Mouse (Mus musculus): Measurements from ENCODE around the gene Jmjd4. TPM values are rescaled to one million over a fixed set of nuclear protein-coding genes. Genes with fewer than 3 reads are reported as not detected.

Gene Jmjd4
- 1.4 and 2.8 TPM in 2 replicates for polyA plus RNA-seq (2011; ENCODE audit: insufficient read depth, insufficient read length, low replicate concordance, missing spikeins)

DNA sequence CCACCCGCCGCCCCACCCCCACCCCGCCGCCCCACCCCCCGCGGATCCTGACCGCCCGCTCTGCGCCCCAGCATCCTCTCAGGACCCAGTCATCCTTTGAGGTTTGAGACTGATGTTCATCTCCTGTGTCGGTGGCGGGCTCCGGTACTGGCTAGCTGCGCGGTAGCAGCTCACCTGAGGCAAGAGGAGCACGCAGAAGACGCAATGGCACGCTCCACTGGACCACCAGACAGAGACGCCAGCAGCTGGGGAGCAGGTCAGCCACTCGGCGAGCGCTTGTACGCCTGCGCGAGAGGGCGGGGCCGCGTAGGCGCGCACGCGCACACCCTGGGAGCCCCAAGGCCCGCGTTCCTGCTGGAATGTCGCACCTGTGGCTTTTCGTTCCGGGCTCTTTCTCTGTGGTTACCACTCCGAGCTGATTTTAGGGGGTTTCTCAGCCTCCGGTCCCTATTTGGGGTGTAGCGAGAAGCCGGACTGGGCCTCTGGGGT, at the start of gene Jmjd4:
Gene Jmjd4, plus strand, starts transcription at position 305 of the 489 bp plus-strand sequence.
- H3K4me1 ChIP-seq (ENCODE audit: control insufficient read depth, insufficient read depth, low read length), result peaks cover 2% of the 10 kb centered on the region; the same call in 1 of the 2 replicates
- peak; percentile 64; the same call in 1 of the 2 replicates for TF ChIP-seq POLR2A (IDR thresholded peaks at IDR 0.05; ENCODE audit: borderline replicate concordance, control insufficient read depth, low read depth, low read length)
- TF ChIP-seq CTCF (IDR thresholded peaks at IDR 0.05; ENCODE audit: control insufficient read depth, insufficient read depth, low read length), result no peak
- peak within 1 kb of the TSS; percentile 78 for H3K4me3 ChIP-seq (replicated peaks; ENCODE audit: control insufficient read depth, low read depth, low read length)
- no peak within 1 kb of the TSS for H3K27ac ChIP-seq (ENCODE audit: control insufficient read depth, insufficient read depth, low read depth, low read length, poor library complexity)
- WGBS, result under 1% methylated on average over 40 of the region's 40 CpGs

DNA sequence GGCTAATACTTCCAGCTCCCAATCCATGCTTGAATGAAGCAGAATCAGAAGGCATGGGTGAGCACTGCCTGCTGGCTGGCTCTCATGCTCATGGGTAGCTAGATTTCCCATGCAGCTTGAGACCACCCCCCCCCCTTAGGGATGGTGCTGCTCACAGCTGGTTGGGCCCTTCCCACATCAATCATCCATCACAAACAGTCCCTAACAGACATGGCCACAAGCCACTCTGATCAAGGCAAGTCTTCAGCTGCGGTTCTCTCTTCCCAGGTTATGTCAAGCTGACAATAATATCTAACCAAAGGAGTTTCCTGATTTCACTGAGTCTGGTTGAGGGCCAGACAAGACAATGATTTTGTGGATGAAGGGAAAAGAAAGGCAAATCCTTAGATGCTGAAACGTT, 49.0 kb upstream of the Jmjd4 start:
- Histone ChIP-seq H3K27ac (ENCODE audit: control insufficient read depth, insufficient read depth, low read depth, low read length, poor library complexity) (no peak overlapping the region), H3K4me3 (replicated peaks; ENCODE audit: control insufficient read depth, low read depth, low read length) (no peak overlapping the region), H3K4me1 (ENCODE audit: control insufficient read depth, insufficient read depth, low read length) (no peaks in the 10 kb centered on the region)
- TF ChIP-seq POLR2A (IDR thresholded peaks at IDR 0.05; ENCODE audit: borderline replicate concordance, control insufficient read depth, low read depth, low read length) (no peak), CTCF (IDR thresholded peaks at IDR 0.05; ENCODE audit: control insufficient read depth, insufficient read depth, low read length) (no peak)
- 75% methylated on average over 2 of the region's 2 CpGs for WGBS

DNA sequence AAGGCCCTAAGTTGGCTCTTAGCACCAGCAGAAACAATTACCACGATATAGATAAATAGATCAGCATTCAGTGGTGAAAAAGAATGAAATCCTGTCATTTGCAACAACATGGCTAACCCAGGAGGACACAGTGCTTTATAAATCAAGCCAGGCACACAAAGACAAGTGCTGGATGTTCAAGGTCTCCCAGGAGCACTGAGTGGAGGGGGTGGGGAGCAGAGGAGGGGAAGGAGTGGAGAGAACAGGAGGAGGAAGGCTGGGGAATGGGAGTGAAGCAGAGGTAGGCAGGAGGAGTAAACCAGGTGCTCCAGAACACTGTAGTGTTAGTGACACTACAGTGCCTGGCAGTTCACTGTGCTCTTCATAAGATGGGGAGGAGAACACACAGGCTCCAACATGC, 44.1 kb upstream of the Jmjd4 start:
- H3K4me3 ChIP-seq (replicated peaks; ENCODE audit: control insufficient read depth, low read depth, low read length), result no peak overlapping the region
- H3K4me1 ChIP-seq (ENCODE audit: control insufficient read depth, insufficient read depth, low read length), result no peaks in the 10 kb centered on the region
- TF ChIP-seq POLR2A (IDR thresholded peaks at IDR 0.05; ENCODE audit: borderline replicate concordance, control insufficient read depth, low read depth, low read length) (no peak), CTCF (IDR thresholded peaks at IDR 0.05; ENCODE audit: control insufficient read depth, insufficient read depth, low read length) (no peak)
- no peak overlapping the region for H3K27ac ChIP-seq (ENCODE audit: control insufficient read depth, insufficient read depth, low read depth, low read length, poor library complexity)
- 79% methylated on average over 1 of the region's 1 CpGs for WGBS

DNA sequence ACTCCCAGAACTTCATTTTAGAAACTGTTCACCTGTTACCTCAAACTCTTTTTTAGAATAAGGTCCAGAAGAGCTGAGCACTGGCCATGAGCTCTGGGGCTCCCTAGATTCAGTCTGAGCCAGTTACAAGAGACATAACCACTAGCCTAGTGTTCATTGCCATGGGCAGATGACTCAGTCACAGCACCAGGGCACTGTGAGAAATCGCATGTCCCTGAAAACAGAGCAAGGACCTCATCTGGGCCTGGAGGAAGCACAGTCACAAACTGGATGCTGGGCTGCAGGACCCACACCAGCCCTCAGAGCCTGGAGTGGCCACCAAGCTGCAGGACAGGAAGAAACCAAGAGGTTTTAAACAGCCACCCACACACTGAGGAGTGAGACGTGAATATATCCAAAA, 39.0 kb upstream of the Jmjd4 start:
- Histone ChIP-seq H3K4me1 (ENCODE audit: control insufficient read depth, insufficient read depth, low read length) (no peaks in the 10 kb centered on the region), H3K4me3 (replicated peaks; ENCODE audit: control insufficient read depth, low read depth, low read length) (no peak overlapping the region), H3K27ac (ENCODE audit: control insufficient read depth, insufficient read depth, low read depth, low read length, poor library complexity) (no peak overlapping the region)
- TF ChIP-seq POLR2A (IDR thresholded peaks at IDR 0.05; ENCODE audit: borderline replicate concordance, control insufficient read depth, low read depth, low read length) (no peak), CTCF (IDR thresholded peaks at IDR 0.05; ENCODE audit: control insufficient read depth, insufficient read depth, low read length) (no peak)
- 62% methylated on average over 2 of the region's 2 CpGs for WGBS

DNA sequence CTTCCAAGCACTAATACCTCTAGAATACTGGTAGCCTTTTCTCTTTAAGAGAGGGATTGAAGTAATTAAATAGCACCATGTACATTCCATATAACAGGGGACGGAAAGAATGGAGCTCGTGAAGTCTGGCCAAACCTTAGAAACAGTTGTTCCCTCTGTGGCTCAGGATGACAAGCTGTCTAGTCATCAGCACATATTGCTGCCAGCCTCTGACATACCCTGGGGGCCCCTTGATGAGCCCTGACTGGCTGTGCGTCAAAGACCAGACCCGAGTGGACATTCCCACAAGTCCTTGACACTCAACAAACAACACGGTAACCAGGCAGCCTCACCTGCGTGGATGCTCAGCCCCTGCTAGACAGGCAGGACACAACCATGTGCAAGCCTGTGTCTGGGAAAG, 37.8 kb upstream of the Jmjd4 start:
- H3K4me1 ChIP-seq (ENCODE audit: control insufficient read depth, insufficient read depth, low read length), result no peaks in the 10 kb centered on the region
- TF ChIP-seq POLR2A (IDR thresholded peaks at IDR 0.05; ENCODE audit: borderline replicate concordance, control insufficient read depth, low read depth, low read length) (no peak), CTCF (IDR thresholded peaks at IDR 0.05; ENCODE audit: control insufficient read depth, insufficient read depth, low read length) (no peak)
- H3K27ac ChIP-seq (ENCODE audit: control insufficient read depth, insufficient read depth, low read depth, low read length, poor library complexity), result no peak overlapping the region
- WGBS, result 83% methylated on average over 6 of the region's 6 CpGs
- no peak overlapping the region for H3K4me3 ChIP-seq (replicated peaks; ENCODE audit: control insufficient read depth, low read depth, low read length)

DNA sequence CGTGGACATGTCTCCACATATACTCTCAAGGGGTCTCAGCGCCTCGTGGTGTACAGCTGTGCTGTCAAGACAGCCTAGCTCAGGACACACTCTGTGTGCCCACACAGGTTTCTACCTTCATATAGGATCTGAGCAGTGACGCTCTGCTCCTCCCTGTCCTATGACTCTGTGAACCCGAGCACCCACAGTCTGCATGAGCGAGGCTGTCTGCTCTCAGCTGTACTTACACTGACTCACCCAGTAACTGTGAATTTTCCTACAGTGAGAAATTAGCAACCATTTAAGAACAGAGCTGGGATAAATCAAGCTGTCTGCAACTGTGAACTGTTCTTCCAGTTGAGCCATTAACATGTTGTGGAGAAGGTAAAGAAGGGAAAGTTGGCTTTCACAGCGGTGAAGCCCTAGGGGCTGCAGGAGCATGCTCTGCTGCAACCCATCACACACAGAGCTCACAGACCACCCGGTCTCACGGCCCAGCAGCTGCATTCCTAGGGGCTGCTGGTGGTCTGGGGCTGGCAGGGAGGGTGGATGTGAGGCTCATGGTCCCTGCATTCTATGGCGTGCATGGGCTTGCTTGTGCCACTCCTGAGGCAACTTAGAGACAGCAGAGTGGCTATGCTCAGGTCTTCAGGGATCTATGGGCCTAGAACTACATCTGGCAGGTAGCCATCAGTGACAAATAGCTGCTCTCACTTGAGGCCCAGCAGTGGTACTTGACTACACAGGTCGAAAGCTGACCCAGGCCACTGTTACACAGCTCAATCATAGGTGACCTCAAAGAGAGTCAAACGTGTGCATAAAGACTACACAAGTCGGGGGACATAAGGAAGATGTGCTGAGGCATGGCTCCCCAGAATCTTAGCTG, 36.6 kb upstream of the Jmjd4 start:
- WGBS, result 82% methylated on average over 13 of the region's 13 CpGs
- TF ChIP-seq CTCF (IDR thresholded peaks at IDR 0.05; ENCODE audit: control insufficient read depth, insufficient read depth, low read length) (no peak), POLR2A (IDR thresholded peaks at IDR 0.05; ENCODE audit: borderline replicate concordance, control insufficient read depth, low read depth, low read length) (no peak)
- Histone ChIP-seq H3K4me3 (replicated peaks; ENCODE audit: control insufficient read depth, low read depth, low read length) (no peak overlapping the region), H3K27ac (ENCODE audit: control insufficient read depth, insufficient read depth, low read depth, low read length, poor library complexity) (no peak overlapping the region), H3K4me1 (ENCODE audit: control insufficient read depth, insufficient read depth, low read length) (no peaks in the 10 kb centered on the region; the same call in 1 of the 2 replicates)

DNA sequence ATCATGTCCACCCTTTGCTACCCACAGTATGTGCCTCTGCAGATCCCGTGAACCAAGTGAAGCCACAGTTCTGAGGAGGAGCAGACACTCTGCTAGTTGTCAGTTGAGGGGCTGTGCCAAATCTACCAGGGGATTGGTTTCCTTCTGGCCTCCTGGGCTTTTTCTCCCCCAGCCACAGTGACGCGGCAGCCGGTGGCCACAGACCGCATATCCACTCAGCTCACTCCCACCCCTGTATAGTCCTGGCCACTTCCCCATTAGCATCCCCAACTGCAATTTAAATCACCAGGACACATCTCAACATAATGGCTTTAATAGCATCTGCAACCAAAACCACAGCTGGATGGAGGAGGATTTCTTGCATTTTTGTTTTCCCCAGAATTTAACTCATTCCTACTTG, 31.1 kb upstream of the Jmjd4 start:
- H3K4me1 ChIP-seq (ENCODE audit: control insufficient read depth, insufficient read depth, low read length), result peaks cover 6% of the 10 kb centered on the region
- TF ChIP-seq POLR2A (IDR thresholded peaks at IDR 0.05; ENCODE audit: borderline replicate concordance, control insufficient read depth, low read depth, low read length), result 0 out of 2 replicates have a peak, but pooled peaks have one; percentile 8
- no peak for TF ChIP-seq CTCF (IDR thresholded peaks at IDR 0.05; ENCODE audit: control insufficient read depth, insufficient read depth, low read length)
- no peak overlapping the region for H3K27ac ChIP-seq (ENCODE audit: control insufficient read depth, insufficient read depth, low read depth, low read length, poor library complexity)
- WGBS, result 4% methylated on average over 5 of the region's 5 CpGs
- H3K4me3 ChIP-seq (replicated peaks; ENCODE audit: control insufficient read depth, low read depth, low read length), result no peak overlapping the region

DNA sequence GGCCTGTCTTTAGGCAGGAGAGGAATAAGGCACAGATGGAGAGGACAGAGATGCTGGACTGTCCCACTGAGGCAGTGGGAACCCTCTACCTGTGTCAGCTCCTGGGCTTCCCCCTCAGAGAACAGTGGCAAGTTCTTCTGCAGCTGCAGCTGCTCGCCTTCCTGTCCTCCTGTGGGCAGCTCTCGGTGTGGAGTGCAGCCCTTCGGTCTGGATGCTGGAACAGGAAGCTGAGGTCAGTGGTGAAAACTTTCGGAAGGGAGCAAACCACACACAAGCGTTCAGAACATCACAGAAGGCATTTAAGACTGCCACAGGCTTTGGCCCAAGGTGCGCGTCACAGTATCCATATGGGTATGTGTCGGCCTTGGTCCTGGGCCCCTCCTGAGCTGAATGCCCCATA, 28.4 kb upstream of the Jmjd4 start:
- H3K27ac ChIP-seq (ENCODE audit: control insufficient read depth, insufficient read depth, low read depth, low read length, poor library complexity), result no peak overlapping the region
- TF ChIP-seq POLR2A (IDR thresholded peaks at IDR 0.05; ENCODE audit: borderline replicate concordance, control insufficient read depth, low read depth, low read length), result no peak
- TF ChIP-seq CTCF (IDR thresholded peaks at IDR 0.05; ENCODE audit: control insufficient read depth, insufficient read depth, low read length), result no peak
- H3K4me1 ChIP-seq (ENCODE audit: control insufficient read depth, insufficient read depth, low read length), result peaks cover 6% of the 10 kb centered on the region
- 14% methylated on average over 8 of the region's 8 CpGs for WGBS
- no peak overlapping the region for H3K4me3 ChIP-seq (replicated peaks; ENCODE audit: control insufficient read depth, low read depth, low read length)

Measured in bone marrow, adult 2 months (tissue).